Mouse (Mus musculus): Measurements from ENCODE around the gene Zim1.

- TF ChIP-seq MEF2A (IDR thresholded peaks at IDR 0.05; ENCODE audit: extremely low read depth, insufficient replicate concordance, low read depth, low read length, poor library complexity, severe bottlenecking) = no peak
- no peak for TF ChIP-seq POLR2A (IDR thresholded peaks at IDR 0.05; ENCODE audit: control insufficient read depth in 1 of 2, insufficient read depth in 1 of 2, low read depth in 1 of 2, low read length in 2 of 2, poor library complexity in 1 of 2)
- TF ChIP-seq TAL1 (IDR thresholded peaks at IDR 0.05; ENCODE audit: low read length) = no peak
- TF ChIP-seq CTCF (IDR thresholded peaks at IDR 0.05 in 2 of 3, conservative IDR thresholded peaks at IDR 0.05 in 1 of 3; ENCODE audit: control insufficient read depth in 1 of 3, insufficient read depth in 1 of 3, low read depth in 2 of 3, low read length in 3 of 3, poor library complexity in 1 of 3, severe bottlenecking in 1 of 3) = no peak
- TF ChIP-seq MAZ (IDR thresholded peaks at IDR 0.05; ENCODE audit: low read depth, low read length) = no peak
- TF ChIP-seq E2F4 (IDR thresholded peaks at IDR 0.05; ENCODE audit: borderline replicate concordance, low read depth, low read length) = no peak
Measured at GRCm38 (mm10) chr7:6729061-6729817, 33.0 kb upstream of the Zim1 start.

All from MEL (cell line).